Mouse (Mus musculus) bone marrow, adult 2 months (tissue): ENCODE measurements around the gene Fam78b.

Experiments
- CTCF ChIP-seq: fragments of 200-500 bp; IDR thresholded peaks from 2 replicates; pipeline ENCODE4 v1.5.1; 2011; ENCODE audit warnings: low read length, control low read depth; ENCODE audit not compliant: control insufficient read depth, insufficient read depth
- POLR2A ChIP-seq: fragments of 200-500 bp; IDR thresholded peaks from 2 replicates; pipeline ENCODE4 v1.6.1; 2011; ENCODE audit warnings: low read depth, mild to moderate bottlenecking, control low read depth, low read length, borderline replicate concordance; ENCODE audit not compliant: control insufficient read depth

- TF ChIP-seq CTCF (no peak), POLR2A (no peak)
Observed at GRCm38 (mm10) chr1:167082506-167083100, 81.4 kb downstream of the Fam78b start.
